Mouse (Mus musculus) brain, embryonic 14.5 days (tissue): ENCODE data around the gene Cd9.

ENCODE experiments used
- CTCF ChIP-seq: fragments of 200-500 bp; IDR thresholded peaks from 2 replicates; pipeline ENCODE4 v1.5.1; 2012; ENCODE audit warnings: inconsistent platforms, mild to moderate bottlenecking, moderate library complexity, borderline replicate concordance; ENCODE audit not compliant: insufficient read depth, insufficient read length; ENCODE audit errors: extremely low read depth
- POLR2A ChIP-seq: fragments of 200-500 bp; IDR thresholded peaks from 2 replicates; pipeline ENCODE4 v1.6.1; 2012; ENCODE audit warnings: mild to moderate bottlenecking, inconsistent platforms, borderline replicate concordance; ENCODE audit not compliant: poor library complexity, insufficient read depth, insufficient read length, severe bottlenecking; ENCODE audit errors: extremely low read depth

- TF ChIP-seq POLR2A (no peak), CTCF (no peak)
Observed at GRCm38 (mm10) chr6:125430982-125431381, 63.6 kb downstream of the Cd9 start.
